Mouse (Mus musculus) heart, embryonic 12.5 days (tissue): ENCODE results near the gene Mt3. TPM values are rescaled to one million over a fixed set of nuclear protein-coding genes. Genes with fewer than 3 reads are reported as not detected.
A peak's percentile ranks its signal among the peaks of the same experiment; 100 is the strongest.

Experiments
- ATAC-seq: fragments of 200-750 bp; cut with Nextera tagmentation; 2 replicates; pipeline ENCODE4 v1.8.0; 2017; ENCODE audit warnings: moderate TSS enrichment, moderate library complexity; ENCODE audit not compliant: insufficient number of reproducible peaks, low FRiP score
- H3K27ac ChIP-seq: fragments of 300-500 bp; sonication (generic); 2 replicates; pipeline ENCODE4 v1.5.1; 2016; ENCODE audit warnings: mild to moderate bottlenecking, moderate library complexity; ENCODE audit not compliant: poor library complexity, severe bottlenecking
- H3K27me3 ChIP-seq: fragments of 300-500 bp; sonication (generic); replicated peaks from 2 replicates; pipeline ENCODE4 v1.6.1; 2016; ENCODE audit warnings: mild to moderate bottlenecking, moderate library complexity
- H3K36me3 ChIP-seq: fragments of 300-500 bp; sonication (generic); 2 replicates; pipeline ENCODE4 v1.6.1; 2016; ENCODE audit warnings: mild to moderate bottlenecking, moderate library complexity
- H3K4me1 ChIP-seq: fragments of 300-500 bp; sonication (generic); replicated peaks from 2 replicates; pipeline ENCODE4 v1.6.1; 2016; ENCODE audit warnings: mild to moderate bottlenecking
- H3K4me2 ChIP-seq: fragments of 300-500 bp; sonication (generic); 2 replicates; pipeline ENCODE4 v1.6.1; 2016; ENCODE audit warnings: mild to moderate bottlenecking, moderate library complexity
- H3K4me3 ChIP-seq: fragments of 300-500 bp; sonication (generic); 2 replicates; pipeline ENCODE4 v1.5.1; 2016; ENCODE audit warnings: mild to moderate bottlenecking
- H3K9ac ChIP-seq: fragments of 300-500 bp; sonication (generic); 2 replicates; pipeline ENCODE4 v1.6.1; 2016; ENCODE audit warnings: mild to moderate bottlenecking, moderate library complexity
- H3K9me3 ChIP-seq: fragments of 300-500 bp; sonication (generic); replicated peaks from 2 replicates; pipeline ENCODE4 v1.6.1; 2016; ENCODE audit warnings: mild to moderate bottlenecking, moderate library complexity
- WGBS: fragments of 180-500 bp; shearing (Covaris S2); methylation state at CpG from one replicate; pipeline ENCODE4 v1.1.7; 2016; 5-methylcytosine and 5-hydroxymethylcytosine counted together
- polyA plus RNA-seq: library from polyadenylated mRNA; unstranded; fragments of >200 nt; fragmentation: Nextera tagmentation; extraction: Ambion mirVana; gene quantifications from 2 replicates; pipeline ENCODE4 v1.2.1, GENCODE M21; 2016

Mt3 gene
- polyA plus RNA-seq, 1 experiment from 2014 or later = 24.7 TPM

DNA sequence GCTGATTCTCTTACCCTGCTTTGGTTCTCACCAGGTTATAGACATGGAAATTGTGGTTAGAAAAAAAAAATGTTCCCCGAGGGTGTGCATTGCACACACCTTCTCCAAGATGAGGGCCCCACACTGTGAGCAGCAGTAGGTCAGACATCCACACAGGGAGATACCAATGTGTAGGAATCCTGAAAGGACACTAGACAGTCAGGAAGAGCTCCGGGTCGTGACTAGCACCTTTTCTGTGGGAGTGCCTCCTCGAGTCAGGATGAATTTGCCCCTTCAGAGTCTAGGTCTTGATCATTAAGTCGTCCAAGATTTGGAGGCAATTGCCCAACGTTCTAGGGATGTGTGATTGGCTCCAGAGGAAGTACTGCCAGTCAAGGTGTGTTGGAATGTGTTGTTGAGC lies 33.4 kb downstream of the Mt3 start:
- Histone ChIP-seq H3K4me1 (peaks cover 47% of the 10 kb centered on the region), H3K36me3 (no peaks in the 10 kb centered on the region), H3K4me2 (no peak overlapping the region), H3K27ac (no peak overlapping the region), H3K9me3 (no peaks in the 10 kb centered on the region), H3K4me3 (no peak overlapping the region), H3K27me3 (peaks cover 63% of the 10 kb centered on the region), H3K9ac (no peak overlapping the region)
- WGBS = 62% methylated on average over 6 of the region's 6 CpGs
- ATAC-seq = no peak

DNA sequence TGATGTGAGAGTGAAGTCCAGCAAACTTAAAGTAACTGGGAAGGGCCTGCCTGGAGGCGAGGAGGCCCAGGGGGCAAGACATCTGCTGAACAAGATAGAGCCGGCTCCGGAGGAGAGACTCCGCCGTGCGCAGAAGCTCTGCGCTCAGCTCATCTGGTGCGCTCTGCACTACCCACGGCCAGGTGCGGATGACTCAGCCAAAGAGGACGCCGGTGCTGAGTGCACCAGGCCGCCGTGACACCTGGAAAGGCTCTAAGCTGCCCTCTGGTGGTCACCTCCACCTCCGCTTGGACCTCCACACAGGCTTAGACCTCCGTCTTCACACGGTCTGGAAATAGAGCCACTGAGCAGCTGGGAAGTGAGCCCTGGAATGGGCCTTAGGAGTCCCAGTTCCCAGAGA lies 34.1 kb downstream of the Mt3 start:
- Histone ChIP-seq H3K27ac (no peak overlapping the region), H3K9me3 (no peaks in the 10 kb centered on the region), H3K4me1 (peaks cover 52% of the 10 kb centered on the region), H3K36me3 (no peaks in the 10 kb centered on the region), H3K9ac (0 out of 2 replicates have a peak overlapping the region, but pooled peaks have one; percentile 38), H3K4me2 (peak overlapping the region; percentile 60), H3K27me3 (peaks cover 59% of the 10 kb centered on the region), H3K4me3 (peak overlapping the region; percentile 12)
- WGBS = 2% methylated on average over 16 of the region's 17 CpGs
- ATAC-seq = peak; percentile 66

GRCm38 (mm10) chr8:94187290-94188002 lies 35.0 kb downstream of the Mt3 start:
- Histone ChIP-seq H3K4me1 (peaks cover 52% of the 10 kb centered on the region), H3K27ac (no peak overlapping the region), H3K4me3 (no peak overlapping the region), H3K9ac (no peak overlapping the region), H3K4me2 (peak overlapping the region; percentile 60), H3K36me3 (no peaks in the 10 kb centered on the region), H3K27me3 (peaks cover 51% of the 10 kb centered on the region), H3K9me3 (no peaks in the 10 kb centered on the region)
- 39% methylated on average over 21 of the region's 21 CpGs for WGBS
- ATAC-seq = no peak

DNA sequence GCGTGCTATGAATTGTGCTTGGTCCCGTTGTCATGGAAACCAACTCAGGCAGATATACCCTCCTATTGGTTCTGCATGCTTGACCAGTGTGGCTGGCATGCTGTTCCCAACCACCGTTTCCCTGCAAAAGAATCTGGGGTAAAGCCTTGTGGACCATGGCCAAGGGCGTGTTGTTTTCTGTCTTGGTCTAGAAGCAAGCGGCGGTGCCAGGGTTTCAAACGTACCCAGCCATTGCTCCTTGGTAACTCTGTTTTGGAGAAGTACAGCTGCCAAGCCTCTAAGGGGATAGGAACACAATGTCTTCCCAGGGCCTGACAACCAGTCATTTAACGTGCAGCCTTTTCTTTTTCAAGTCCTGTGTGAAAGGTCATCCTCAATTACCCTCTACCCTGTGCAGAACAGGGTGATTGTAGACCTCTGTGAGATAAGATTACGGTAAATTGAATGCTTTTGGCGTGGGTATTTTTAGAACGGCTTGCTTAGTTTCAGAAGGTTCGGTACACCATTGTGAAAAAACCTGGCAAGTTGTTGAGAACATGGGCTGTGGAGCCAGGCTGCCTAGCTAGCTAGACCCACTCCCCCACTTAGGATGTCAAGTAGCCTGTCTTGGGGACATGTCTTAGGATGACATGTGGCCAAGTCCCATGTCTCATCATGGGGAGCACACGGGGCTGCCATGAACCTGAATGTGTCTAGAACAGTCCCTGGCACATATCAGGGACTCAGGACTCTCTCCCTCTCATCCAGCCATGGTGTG lies 37.0 kb downstream of the Mt3 start:
- H3K4me2 ChIP-seq = no peak overlapping the region
- peaks cover 33% of the 10 kb centered on the region for H3K4me1 ChIP-seq
- H3K9me3 ChIP-seq = no peaks in the 10 kb centered on the region
- peaks cover 34% of the 10 kb centered on the region for H3K27me3 ChIP-seq
- ATAC-seq = no peak
- H3K4me3 ChIP-seq = no peak overlapping the region
- no peaks in the 10 kb centered on the region for H3K36me3 ChIP-seq
- WGBS = 50% methylated on average over 13 of the region's 13 CpGs
- H3K9ac ChIP-seq = no peak overlapping the region
- H3K27ac ChIP-seq = no peak overlapping the region

- Histone ChIP-seq H3K27me3 (peaks cover 17% of the 10 kb centered on the region), H3K9me3 (no peaks in the 10 kb centered on the region), H3K27ac (no peak overlapping the region), H3K4me2 (peak overlapping the region; percentile 72), H3K36me3 (no peaks in the 10 kb centered on the region), H3K4me1 (peaks cover 30% of the 10 kb centered on the region), H3K9ac (peak overlapping the region; percentile 24; the same call in 1 of the 2 replicates), H3K4me3 (peak overlapping the region; percentile 43)
- 21% methylated on average over 21 of the region's 21 CpGs for WGBS
- peak; percentile 75 for ATAC-seq
Measured at GRCm38 (mm10) chr8:94191101-94191691, 38.8 kb downstream of the Mt3 start.

- Histone ChIP-seq H3K36me3 (no peaks in the 10 kb centered on the region), H3K4me1 (peaks cover 16% of the 10 kb centered on the region), H3K9me3 (no peaks in the 10 kb centered on the region), H3K9ac (no peak overlapping the region), H3K4me3 (no peak overlapping the region), H3K4me2 (no peak overlapping the region), H3K27ac (no peak overlapping the region), H3K27me3 (0 out of 2 replicates have a peak, but pooled peaks cover 3% of the 10 kb centered on the region)
- 63% methylated on average over 1 of the region's 1 CpGs for WGBS
- no peak for ATAC-seq
Measured at GRCm38 (mm10) chr8:94192926-94193325, 40.5 kb downstream of the Mt3 start.

- no peaks in the 10 kb centered on the region for H3K27me3 ChIP-seq
Measured at GRCm38 (mm10) chr8:94194591-94195223, 42.3 kb downstream of the Mt3 start.

GRCm38 (mm10) chr8:94199202-94199869 lies 46.9 kb downstream of the Mt3 start:
- 45% methylated on average over 10 of the region's 10 CpGs for WGBS
- no peaks in the 10 kb centered on the region for H3K9me3 ChIP-seq
- H3K4me1 ChIP-seq = no peaks in the 10 kb centered on the region
- no peaks in the 10 kb centered on the region for H3K27me3 ChIP-seq
- no peak for ATAC-seq
- no peak overlapping the region for H3K9ac ChIP-seq
- no peak overlapping the region for H3K4me2 ChIP-seq
- no peaks in the 10 kb centered on the region for H3K36me3 ChIP-seq
- H3K27ac ChIP-seq = no peak overlapping the region
- no peak overlapping the region for H3K4me3 ChIP-seq

More at GRCm38 (mm10) chr8:94194591-94195223, 42.3 kb downstream of the Mt3 start:
- WGBS = 83% methylated on average over 7 of the region's 7 CpGs
- H3K4me1 ChIP-seq = peaks cover 9% of the 10 kb centered on the region
- H3K9me3 ChIP-seq = no peaks in the 10 kb centered on the region
- H3K4me2 ChIP-seq = no peak overlapping the region
- no peak overlapping the region for H3K9ac ChIP-seq
- H3K4me3 ChIP-seq = no peak overlapping the region
- ATAC-seq = no peak
- no peak overlapping the region for H3K27ac ChIP-seq
- no peaks in the 10 kb centered on the region for H3K36me3 ChIP-seq
